Mouse (Mus musculus) MEL-GATA-1-ER (cell line): ENCODE results near the gene Vmn1r32.

Experiments used
- DNase-seq: peaks from one replicate; pipeline ENCODE4 v3.0.0-alpha.2; 2012; ENCODE audit warnings: low read depth; ENCODE audit errors: extremely low read depth

Vmn1r32 gene

GRCm38 (mm10) chr6:66559996-66560395 is at the start of gene Vmn1r32:
Gene Vmn1r32 (minus strand): TSS chr6:66560096.
- no peak for DNase-seq

DNA sequence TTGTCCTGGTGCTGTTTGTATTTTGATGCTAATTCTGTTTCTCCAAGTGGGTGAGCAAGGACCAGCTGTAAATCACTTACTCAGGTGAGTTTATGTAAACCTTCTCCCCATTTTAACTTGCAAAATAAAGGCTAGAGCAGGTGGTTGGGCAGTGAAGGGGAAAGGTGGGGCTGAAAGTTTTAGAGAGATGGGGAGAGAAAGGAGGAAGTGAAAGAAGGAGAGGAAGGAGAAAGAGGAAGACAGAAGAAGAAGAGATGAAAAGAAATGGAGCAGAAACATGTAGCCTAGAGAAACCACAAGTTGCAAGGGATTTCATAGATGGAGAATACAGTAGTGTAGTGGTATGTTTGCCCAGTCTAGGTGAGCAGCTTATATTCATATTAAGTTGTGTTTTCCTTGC is 35.9 kb upstream of the Vmn1r32 start:
- DNase-seq = no peak

DNA sequence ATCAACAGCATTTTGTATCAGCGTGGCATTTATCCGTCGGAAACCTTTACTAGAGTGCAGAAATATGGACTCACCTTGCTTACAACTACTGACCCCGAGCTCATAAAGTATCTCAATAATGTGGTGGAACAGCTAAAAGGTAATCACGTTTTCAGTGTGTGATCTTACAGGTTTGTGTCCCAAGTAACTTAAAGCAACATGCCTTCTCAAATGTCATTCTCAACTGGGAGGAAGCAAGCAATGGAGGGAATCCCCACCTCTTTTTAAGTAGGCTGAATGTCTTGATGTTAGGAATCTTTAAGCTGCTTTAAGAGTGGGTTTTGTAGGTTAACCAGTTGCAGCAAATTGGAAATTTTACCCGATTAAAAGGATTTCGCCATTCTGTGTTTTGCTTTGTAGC is 23.9 kb downstream of the Vmn1r32 start:
- peak; percentile 32 for DNase-seq

- DNase-seq = peak; percentile 98
Observed at GRCm38 (mm10) chr6:66535028-66535862, 24.7 kb downstream of the Vmn1r32 start, which contains the start of gene Mad2l1. Gene Mad2l1 (plus strand): TSS chr6:66535390.

- no peak for DNase-seq
Observed at GRCm38 (mm10) chr6:66534366-66534941, 25.4 kb downstream of the Vmn1r32 start.

- peak; percentile 57 for DNase-seq
Observed at GRCm38 (mm10) chr6:66533241-66533640, 26.7 kb downstream of the Vmn1r32 start.

DNA sequence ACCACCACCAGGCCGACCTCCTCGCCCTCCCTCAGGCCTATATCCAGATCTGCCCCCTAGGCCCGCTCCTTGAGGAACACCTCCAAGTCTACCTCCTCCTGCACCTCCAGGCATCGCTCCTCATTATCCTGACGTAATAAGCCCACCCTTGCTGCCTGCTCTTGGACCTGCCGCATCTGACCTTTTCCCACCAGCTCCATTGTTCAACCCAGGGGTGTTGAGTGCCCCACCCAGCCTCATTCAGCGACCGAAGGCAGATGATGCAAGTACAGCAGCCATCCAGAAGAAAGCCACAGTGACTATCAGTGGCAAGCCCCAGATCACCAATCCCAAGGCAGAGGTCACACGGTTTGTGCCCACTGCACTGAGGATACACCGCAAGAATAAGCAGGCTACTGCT is 31.5 kb downstream of the Vmn1r32 start:
- no peak for DNase-seq

DNA sequence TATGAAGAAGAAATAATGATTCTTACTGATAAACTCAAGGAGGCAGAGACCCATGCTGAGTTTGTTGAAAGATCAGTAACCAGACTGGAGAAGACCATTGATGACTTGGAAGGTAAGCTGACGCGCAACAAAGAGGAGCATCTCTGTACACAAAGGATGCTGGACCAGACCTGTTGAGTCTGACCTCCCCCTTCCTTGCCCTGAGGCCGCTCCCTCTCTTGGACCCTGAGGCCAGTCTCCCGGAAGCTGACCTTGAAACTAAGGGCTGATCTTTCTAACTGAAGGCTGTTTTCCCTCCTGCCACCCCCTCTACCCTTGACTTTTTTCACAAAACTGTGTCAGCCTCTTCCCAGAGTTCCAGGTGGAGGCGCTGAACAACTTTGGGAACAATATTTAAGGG is 43.5 kb downstream of the Vmn1r32 start:
- no peak for DNase-seq
